Mouse (Mus musculus) heart, postnatal 0 days (tissue): ENCODE measurements around the gene Cabp1. TPM values are rescaled to one million over a fixed set of nuclear protein-coding genes. Genes with fewer than 3 reads are reported as not detected.

Experiments
- ATAC-seq: fragments of 200-750 bp; cut with Nextera tagmentation; 2 replicates; pipeline ENCODE4 v1.8.0; 2017; ENCODE audit warnings: low read depth, moderate number of reproducible peaks, moderate library complexity; ENCODE audit not compliant: insufficient read depth
- DNase-seq: peaks from one replicate; pipeline ENCODE4 v3.0.0-alpha.2; 2016; ENCODE audit warnings: low spot score
- H3K27ac ChIP-seq: fragments of 300-500 bp; sonication (generic); 2 replicates; pipeline ENCODE4 v1.5.1; 2014; ENCODE audit warnings: low read depth, mild to moderate bottlenecking
- H3K27me3 ChIP-seq: fragments of 300-500 bp; sonication (generic); 2 replicates; pipeline ENCODE4 v1.6.1; 2014; ENCODE audit warnings: low read length, mixed read lengths; ENCODE audit not compliant: control insufficient read depth, insufficient read depth
- H3K36me3 ChIP-seq: fragments of 300-500 bp; sonication (generic); replicated peaks from 2 replicates; pipeline ENCODE4 v1.6.1; 2014; ENCODE audit warnings: low read length, mixed read lengths; ENCODE audit not compliant: control insufficient read depth, insufficient read depth
- H3K4me1 ChIP-seq: fragments of 300-500 bp; sonication (generic); 2 replicates; pipeline ENCODE4 v1.6.1; 2014; ENCODE audit warnings: antibody characterized with exemption; ENCODE audit not compliant: control insufficient read depth, insufficient read depth
- H3K4me2 ChIP-seq: fragments of 300-500 bp; sonication (generic); 2 replicates; pipeline ENCODE4 v1.6.1; 2014; ENCODE audit warnings: low read depth, mild to moderate bottlenecking, low read length, moderate library complexity
- H3K4me3 ChIP-seq: fragments of 300-500 bp; sonication (generic); 2 replicates; pipeline ENCODE4 v1.5.1; 2014; ENCODE audit warnings: low read depth, low read length
- H3K9ac ChIP-seq: fragments of 300-500 bp; sonication (generic); replicated peaks from 2 replicates; pipeline ENCODE4 v1.6.1; 2014; ENCODE audit warnings: low read depth, low read length, mixed read lengths
- H3K9me3 ChIP-seq: fragments of 300-500 bp; sonication (generic); replicated peaks from 2 replicates; pipeline ENCODE4 v1.6.1; 2016; ENCODE audit warnings: low read length; ENCODE audit not compliant: control insufficient read depth
- CTCF ChIP-seq: IDR thresholded peaks from 2 replicates; pipeline ENCODE4 v1.5.1; 2016; ENCODE audit warnings: antibody characterized with exemption, control low read depth, low read depth
- EP300 ChIP-seq: IDR thresholded peaks from 2 replicates; pipeline ENCODE4 v1.6.1; 2016; ENCODE audit warnings: antibody characterized with exemption, low read depth
- WGBS: fragments of 180-500 bp; shearing (Covaris S2); extraction: QIAGEN DNeasy Blood & Tissue Kit; methylation state at CpG from one replicate; pipeline ENCODE4 v1.1.7; 2014; 5-methylcytosine and 5-hydroxymethylcytosine counted together
- polyA plus RNA-seq: library from polyadenylated mRNA; unstranded; fragments of >200 nt; fragmentation: Nextera tagmentation; extraction: Ambion mirVana; gene quantifications from 2 replicates; pipeline ENCODE4 v1.2.1, GENCODE M21; 2015
- total RNA-seq: library from RNA; depleted of rRNA; stranded (reverse); fragments of >200 nt; gene quantifications from 2 replicates; pipeline ENCODE4 v1.2.3, GENCODE M21; 2014; ENCODE audit warnings: low replicate concordance

Gene Cabp1
- total and polyA plus RNA-seq, 2 experiments from 2014 or later = 0.96 to 4.1 TPM

DNA sequence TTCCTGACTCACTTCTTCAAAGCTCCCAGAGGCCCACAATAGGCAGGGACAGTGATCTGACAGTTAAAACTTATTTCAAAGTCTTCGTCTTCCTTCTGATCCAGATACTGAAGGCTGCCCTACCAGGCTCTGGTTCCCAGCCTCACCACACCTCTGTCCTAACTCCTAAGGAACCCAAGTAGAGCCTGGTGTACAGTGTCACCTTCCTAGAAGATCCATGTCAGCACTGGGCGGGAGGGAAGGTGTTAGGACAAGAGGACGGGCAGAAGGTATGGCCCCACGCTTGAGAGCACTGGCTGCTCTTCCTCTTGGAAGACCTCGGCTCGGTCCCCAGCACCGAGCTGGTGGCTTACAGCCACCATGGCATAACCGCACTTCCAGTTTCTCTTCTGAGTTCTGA lies 45.8 kb downstream of the Cabp1 start:
- DNase-seq (no peak), ATAC-seq (no peak)
- H3K9me3 ChIP-seq = no peaks in the 10 kb centered on the region
- no peak overlapping the region for H3K9ac ChIP-seq
- H3K4me2 ChIP-seq = no peak overlapping the region
- no peak overlapping the region for H3K4me3 ChIP-seq
- WGBS = 88% methylated on average over 8 of the region's 8 CpGs
- peaks cover 54% of the 10 kb centered on the region for H3K36me3 ChIP-seq
- peaks cover 12% of the 10 kb centered on the region; the same call in 1 of the 2 replicates for H3K4me1 ChIP-seq
- H3K27me3 ChIP-seq = no peaks in the 10 kb centered on the region
- H3K27ac ChIP-seq = no peak overlapping the region
- TF ChIP-seq CTCF (no peak), EP300 (no peak)

DNA sequence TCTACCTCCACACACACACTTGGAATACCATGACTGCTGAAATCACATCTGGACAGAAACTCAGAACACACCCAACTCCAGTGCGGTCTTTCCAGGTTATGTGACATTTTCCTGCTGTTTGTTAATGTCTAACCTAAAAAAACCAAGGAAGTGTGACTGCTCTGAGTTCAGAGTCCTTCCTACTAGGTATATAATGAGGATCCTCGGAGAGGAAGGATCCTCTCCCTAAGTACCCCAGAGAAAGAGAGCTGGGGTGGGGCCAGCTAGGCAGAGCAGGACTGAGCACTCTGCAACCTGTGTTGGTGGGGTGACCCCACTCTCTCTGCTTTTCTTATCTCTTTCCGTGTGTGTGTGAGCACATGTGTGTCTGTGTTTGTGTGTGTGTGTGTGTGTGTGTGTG lies 46.8 kb downstream of the Cabp1 start:
- Histone ChIP-seq H3K9ac (no peak overlapping the region), H3K27ac (no peak overlapping the region), H3K9me3 (no peaks in the 10 kb centered on the region), H3K4me3 (no peak overlapping the region), H3K4me1 (0 out of 2 replicates have a peak, but pooled peaks cover 2% of the 10 kb centered on the region), H3K4me2 (no peak overlapping the region), H3K36me3 (peaks cover 54% of the 10 kb centered on the region), H3K27me3 (no peaks in the 10 kb centered on the region)
- DNase-seq = no peak
- 82% methylated on average over 3 of the region's 3 CpGs for WGBS
- ATAC-seq = no peak
- TF ChIP-seq CTCF (no peak), EP300 (no peak)

DNA sequence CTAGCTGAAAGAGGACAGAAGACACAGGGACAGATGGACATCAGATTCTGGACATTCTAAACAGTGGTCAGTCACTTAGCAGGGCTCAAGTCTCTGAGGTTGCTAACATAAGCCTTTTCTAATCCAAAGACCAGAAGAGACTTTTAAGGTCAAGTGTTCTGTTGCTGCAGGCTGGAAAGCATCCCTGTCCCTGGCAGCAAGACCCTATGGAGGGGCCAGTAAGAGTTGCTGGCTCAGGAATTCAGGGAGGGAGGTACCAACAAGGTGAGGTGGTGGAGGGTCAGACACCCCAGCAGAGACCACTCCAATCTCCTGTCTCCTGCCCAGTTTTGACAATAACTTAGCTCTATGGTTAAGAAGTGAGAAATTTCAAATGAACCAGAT lies 47.4 kb downstream of the Cabp1 start:
- Histone ChIP-seq H3K9ac (no peak overlapping the region), H3K4me2 (no peak overlapping the region), H3K4me1 (no peaks in the 10 kb centered on the region), H3K27ac (no peak overlapping the region), H3K4me3 (no peak overlapping the region), H3K36me3 (peaks cover 54% of the 10 kb centered on the region), H3K27me3 (no peaks in the 10 kb centered on the region), H3K9me3 (no peaks in the 10 kb centered on the region)
- DNase-seq (no peak), ATAC-seq (no peak)
- TF ChIP-seq EP300 (no peak), CTCF (no peak)

DNA sequence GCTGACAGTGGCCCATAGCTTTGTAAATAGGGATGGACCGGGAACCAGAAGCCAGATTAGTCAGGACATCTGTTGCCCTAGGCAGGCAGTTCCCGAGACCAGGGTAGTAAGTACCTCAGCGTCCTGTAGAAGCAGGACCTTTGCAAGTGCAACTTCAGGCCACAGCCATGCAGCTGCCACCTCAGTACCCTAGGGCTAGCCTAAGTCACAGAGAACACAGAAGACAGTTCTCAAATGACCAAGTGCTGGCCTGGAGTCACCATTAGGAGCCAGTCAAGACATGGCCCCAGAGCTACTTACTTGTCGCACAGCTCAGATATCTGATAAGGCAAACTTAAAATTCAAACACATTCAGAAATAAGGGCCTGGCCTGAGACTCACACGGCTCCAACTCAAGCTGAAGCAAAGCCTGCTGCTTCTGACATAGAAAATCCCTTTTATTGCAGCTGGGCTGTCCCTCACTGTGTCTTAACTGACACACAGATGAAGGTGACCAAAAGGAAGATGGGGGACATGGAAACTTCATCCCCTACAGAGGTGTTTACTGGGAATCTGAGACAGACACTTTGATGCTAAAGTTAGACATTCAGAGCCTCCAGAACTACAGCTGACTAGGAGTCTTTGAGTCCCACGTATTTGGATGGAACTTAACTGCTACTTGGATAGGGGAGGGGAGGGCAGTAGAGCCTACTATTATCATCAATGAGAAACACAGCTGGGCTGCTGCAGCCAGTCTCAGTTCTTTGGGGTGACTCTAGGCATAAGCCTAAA lies 48.0 kb downstream of the Cabp1 start:
- no peak for DNase-seq
- Histone ChIP-seq H3K9ac (no peak overlapping the region), H3K27ac (peak overlapping the region; percentile 58), H3K4me3 (no peak overlapping the region), H3K9me3 (no peaks in the 10 kb centered on the region), H3K4me1 (no peaks in the 10 kb centered on the region), H3K27me3 (no peaks in the 10 kb centered on the region), H3K36me3 (peaks cover 53% of the 10 kb centered on the region), H3K4me2 (no peak overlapping the region)
- WGBS = 74% methylated on average over 6 of the region's 6 CpGs
- ATAC-seq = no peak
- TF ChIP-seq CTCF (no peak), EP300 (no peak)

DNA sequence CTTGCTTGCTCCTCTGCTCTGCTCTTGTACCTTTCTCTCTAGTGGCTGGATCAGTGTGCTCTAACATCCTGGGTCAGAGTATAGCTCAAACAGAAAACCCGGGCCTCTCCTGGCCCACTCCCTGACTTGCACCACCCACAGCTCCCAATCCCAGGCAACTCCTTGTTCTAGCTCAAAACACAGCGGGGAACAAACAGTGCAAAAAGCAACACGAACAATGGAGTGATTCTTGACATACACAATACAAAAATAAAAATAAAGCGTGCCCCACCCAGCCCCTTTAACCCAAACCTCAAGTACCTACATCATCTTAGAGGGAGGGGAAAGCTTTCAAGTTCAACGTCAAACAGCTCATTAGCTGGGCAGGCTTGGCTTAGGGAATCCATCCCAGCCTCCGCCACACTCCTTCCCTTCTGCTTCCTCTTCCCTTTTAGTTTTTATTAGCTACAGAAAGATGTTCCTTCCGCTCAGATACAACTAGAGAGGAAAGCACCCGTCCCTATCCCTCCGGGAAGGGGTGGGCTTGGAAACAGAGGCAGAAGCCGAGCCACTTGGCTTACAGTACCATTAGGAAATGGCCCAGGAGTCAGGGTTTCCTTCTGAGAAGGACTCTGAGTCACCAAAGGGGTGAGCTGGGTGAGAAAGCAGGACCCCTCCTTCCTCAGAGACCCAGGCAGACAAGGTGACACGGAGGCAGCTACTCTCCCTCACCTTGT lies 48.8 kb downstream of the Cabp1 start:
- Histone ChIP-seq H3K27ac (peak overlapping the region; percentile 58), H3K27me3 (no peaks in the 10 kb centered on the region), H3K4me2 (no peak overlapping the region), H3K4me1 (no peaks in the 10 kb centered on the region), H3K9me3 (no peaks in the 10 kb centered on the region), H3K4me3 (no peak overlapping the region), H3K9ac (no peak overlapping the region), H3K36me3 (peaks cover 46% of the 10 kb centered on the region)
- TF ChIP-seq CTCF (no peak), EP300 (no peak)
- no peak for ATAC-seq
- DNase-seq = no peak
- WGBS = 76% methylated on average over 11 of the region's 11 CpGs
